Mouse (Mus musculus) intestine, embryonic 14.5 days (tissue): ENCODE results near the gene Larp4. TPM values are rescaled to one million over a fixed set of nuclear protein-coding genes. Genes with fewer than 3 reads are reported as not detected.
"Not testable (repeated sequence)": the region's sequence is repeated elsewhere in the genome, so short reads cannot be mapped to it uniquely, and the experiment has no call there.

ENCODE experiments used
- ATAC-seq: fragments of 200-750 bp; cut with Nextera tagmentation; replicated peaks from 2 replicates; pipeline ENCODE4 v1.8.0; 2017; ENCODE audit warnings: low read depth, moderate number of reproducible peaks, moderate TSS enrichment, moderate library complexity; ENCODE audit not compliant: low FRiP score, low TSS enrichment
- DNase-seq: peaks from one replicate; pipeline ENCODE4 v3.0.0-alpha.2; 2018; ENCODE audit warnings: low spot score
- H3K27ac ChIP-seq: fragments of 300-500 bp; sonication (generic); 2 replicates; pipeline ENCODE4 v1.5.1; 2014; ENCODE audit warnings: low read depth, mild to moderate bottlenecking, control low read depth
- H3K27me3 ChIP-seq: fragments of 300-500 bp; sonication (generic); replicated peaks from 2 replicates; pipeline ENCODE4 v1.6.1; 2014; ENCODE audit warnings: low read length, control low read depth; ENCODE audit not compliant: control insufficient read depth, insufficient read depth
- H3K36me3 ChIP-seq: fragments of 300-500 bp; sonication (generic); 2 replicates; pipeline ENCODE4 v1.6.1; 2014; ENCODE audit warnings: low read length, control low read depth; ENCODE audit not compliant: control insufficient read depth, insufficient read depth
- H3K4me1 ChIP-seq: fragments of 300-500 bp; sonication (generic); replicated peaks from 2 replicates; pipeline ENCODE4 v1.6.1; 2014; ENCODE audit warnings: low read length, control low read depth, mixed read lengths; ENCODE audit not compliant: control insufficient read depth, insufficient read depth
- H3K4me2 ChIP-seq: fragments of 300-500 bp; sonication (generic); 2 replicates; pipeline ENCODE4 v1.6.1; 2014; ENCODE audit warnings: low read length
- H3K4me3 ChIP-seq: fragments of 300-500 bp; sonication (generic); 2 replicates; pipeline ENCODE4 v1.5.1; 2014; ENCODE audit warnings: low read depth, low read length, control low read depth, mixed read lengths
- H3K9ac ChIP-seq: fragments of 300-500 bp; sonication (generic); 2 replicates; pipeline ENCODE4 v1.6.1; 2014; ENCODE audit warnings: mild to moderate bottlenecking, low read length
- H3K9me3 ChIP-seq: fragments of 300-500 bp; sonication (generic); 2 replicates; pipeline ENCODE4 v1.6.1; 2016; ENCODE audit warnings: low read length, control low read depth; ENCODE audit not compliant: control insufficient read depth
- WGBS: fragments of 180-500 bp; shearing (Covaris S2); extraction: QIAGEN DNeasy Blood & Tissue Kit; methylation state at CpG from one replicate; pipeline ENCODE4 v1.1.7; 2014; 5-methylcytosine and 5-hydroxymethylcytosine counted together
- polyA plus RNA-seq: library from polyadenylated mRNA; unstranded; fragments of >200 nt; fragmentation: Nextera tagmentation; extraction: Ambion mirVana; gene quantifications from 2 replicates; pipeline ENCODE4 v1.2.1, GENCODE M21; 2014

Gene Larp4
- polyA plus RNA-seq, 1 experiment from 2014 or later: 49.0 TPM

- ATAC-seq: no peak
- no peak within 1 kb of the TSS for H3K4me3 ChIP-seq
- H3K4me2 ChIP-seq: no peak within 1 kb of the TSS
- no peak within 1 kb of the TSS for H3K27ac ChIP-seq
- DNase-seq: no peak
- no peaks in the 10 kb centered on the region for H3K27me3 ChIP-seq
- no peaks in the 10 kb centered on the region for H3K9me3 ChIP-seq
- 80% methylated on average over 4 of the region's 4 CpGs for WGBS
- no peaks in the 10 kb centered on the region for H3K36me3 ChIP-seq
- no peaks in the 10 kb centered on the region for H3K4me1 ChIP-seq
- no peak within 1 kb of the TSS for H3K9ac ChIP-seq
Observed at GRCm38 (mm10) chr15:99966961-99967360, 2.9 kb upstream of the Larp4 start, which contains the start of gene Fam186a. TSS of gene Fam186a (minus strand) at chr15:99967061.

- Histone ChIP-seq H3K9me3 (no peaks in the 10 kb centered on the region), H3K4me3 (no peak overlapping the region), H3K27me3 (no peaks in the 10 kb centered on the region), H3K4me2 (no peak overlapping the region), H3K4me1 (0 out of 2 replicates have a peak, but pooled peaks cover 4% of the 10 kb centered on the region), H3K36me3 (no peaks in the 10 kb centered on the region), H3K9ac (no peak overlapping the region), H3K27ac (no peak overlapping the region)
- 85% methylated on average over 1 of the region's 1 CpGs for WGBS
- peak; percentile 36 for DNase-seq
- no peak for ATAC-seq
Observed at GRCm38 (mm10) chr15:99970606-99971005, 741 bp downstream of the Larp4 start.

GRCm38 (mm10) chr15:99972361-99972988, 2.6 kb downstream of the Larp4 start:
- H3K27me3 ChIP-seq: no peaks in the 10 kb centered on the region
- H3K27ac ChIP-seq: peak overlapping the region; percentile 91
- peak overlapping the region; percentile 64 for H3K4me2 ChIP-seq
- H3K4me1 ChIP-seq: 0 out of 2 replicates have a peak, but pooled peaks cover 4% of the 10 kb centered on the region
- H3K9ac ChIP-seq: peak overlapping the region; percentile 73
- H3K4me3 ChIP-seq: peak overlapping the region; percentile 85
- ATAC-seq (peak; percentile 96), DNase-seq (peak; percentile 98)
- no peaks in the 10 kb centered on the region for H3K36me3 ChIP-seq
- no peaks in the 10 kb centered on the region for H3K9me3 ChIP-seq
- under 1% methylated on average over 50 of the region's 50 CpGs for WGBS

GRCm38 (mm10) chr15:99972989-99973911, 3.4 kb downstream of the Larp4 start:
- Histone ChIP-seq H3K9me3 (no peaks in the 10 kb centered on the region), H3K36me3 (no peaks in the 10 kb centered on the region), H3K27me3 (no peaks in the 10 kb centered on the region), H3K9ac (peak overlapping the region; percentile 73), H3K4me3 (peak overlapping the region; percentile 85), H3K4me1 (0 out of 2 replicates have a peak, but pooled peaks cover 4% of the 10 kb centered on the region), H3K27ac (peak overlapping the region; percentile 91), H3K4me2 (peak overlapping the region; percentile 64)
- WGBS: under 1% methylated on average over 83 of the region's 84 CpGs
- ATAC-seq (peak; percentile 85), DNase-seq (peak; percentile 97)

GRCm38 (mm10) chr15:99974476-99975220, 4.8 kb downstream of the Larp4 start:
- Histone ChIP-seq H3K27me3 (no peaks in the 10 kb centered on the region), H3K4me3 (peak overlapping the region; percentile 85; the same call in 1 of the 2 replicates)

GRCm38 (mm10) chr15:99976121-99976520, 6.3 kb downstream of the Larp4 start:
- not testable (repeated sequence) for H3K27ac ChIP-seq, H3K4me2 ChIP-seq, H3K36me3 ChIP-seq, H3K4me3 ChIP-seq, ATAC-seq, H3K9ac ChIP-seq, DNase-seq, H3K27me3 ChIP-seq, H3K4me1 ChIP-seq, H3K9me3 ChIP-seq
- 85% methylated on average over 2 of the region's 2 CpGs for WGBS

More at GRCm38 (mm10) chr15:99974476-99975220, 4.8 kb downstream of the Larp4 start:
- Histone ChIP-seq H3K27ac (no peak overlapping the region), H3K9me3 (no peaks in the 10 kb centered on the region), H3K36me3 (no peaks in the 10 kb centered on the region), H3K4me1 (0 out of 2 replicates have a peak, but pooled peaks cover 4% of the 10 kb centered on the region), H3K9ac (no peak overlapping the region), H3K4me2 (peak overlapping the region; percentile 64)
- WGBS: 73% methylated on average over 2 of the region's 2 CpGs
- no peak for DNase-seq
- no peak for ATAC-seq

- DNase-seq: no peak
- H3K4me2 ChIP-seq: no peak overlapping the region
- no peaks in the 10 kb centered on the region for H3K36me3 ChIP-seq
- 0 out of 2 replicates have a peak, but pooled peaks cover 2% of the 10 kb centered on the region for H3K4me1 ChIP-seq
- H3K4me3 ChIP-seq: no peak overlapping the region
- WGBS: 81% methylated on average over 1 of the region's 1 CpGs
- H3K9me3 ChIP-seq: no peaks in the 10 kb centered on the region
- no peak overlapping the region for H3K9ac ChIP-seq
- no peak overlapping the region for H3K27ac ChIP-seq
- ATAC-seq: no peak
- no peaks in the 10 kb centered on the region for H3K27me3 ChIP-seq
Observed at GRCm38 (mm10) chr15:99979266-99979665, 9.4 kb downstream of the Larp4 start.

GRCm38 (mm10) chr15:99979715-99980114, 9.8 kb downstream of the Larp4 start:
- Histone ChIP-seq H3K4me2 (no peak overlapping the region), H3K27me3 (no peaks in the 10 kb centered on the region), H3K9ac (no peak overlapping the region), H3K9me3 (no peaks in the 10 kb centered on the region), H3K4me1 (no peaks in the 10 kb centered on the region), H3K27ac (no peak overlapping the region), H3K36me3 (0 out of 2 replicates have a peak, but pooled peaks cover under 1% of the 10 kb centered on the region), H3K4me3 (no peak overlapping the region)
- DNase-seq (no peak), ATAC-seq (no peak)
- 80% methylated on average over 2 of the region's 2 CpGs for WGBS
